Comparison of ENCODE assay signal across 9 mouse cellular contexts in genomic region chr10:59957171-59958149, GRCm38 (mm10). TPM values are rescaled to one million over a fixed set of nuclear protein-coding genes. Genes with fewer than 3 reads are reported as not detected.
DNase-seq lines count a peak whose midpoint lies in the region; ATAC-seq and TF ChIP-seq lines count a peak whose summit lies in the region.
"Had no signal": no experiment of that assay in that cellular context is flagged by ENCODE, and none has a peak within 500 bp of the region (broad histone marks: within the 10 kb centered on the region; RNA-seq: fewer than 3 reads in every experiment).

No protein-coding gene starts in this region.

- no peak for TF ChIP-seq CTCF in heart, postnatal 0 days (IDR thresholded peaks at IDR 0.05; ENCODE audit: low read depth)

- H3K4me3 ChIP-seq in embryonic facial prominence, embryonic 13.5 days, result no peak overlapping the region; the same call in 1 of the 2 replicates
- no peak overlapping the region for H3K4me3 ChIP-seq in heart, postnatal 0 days (ENCODE audit: low read depth, low read length)
- no peak overlapping the region for H3K4me3 ChIP-seq in stomach, embryonic 15.5 days (replicated peaks)

- peak overlapping the region; percentile 47 for H3K4me2 ChIP-seq in embryonic facial prominence, embryonic 13.5 days
- peak overlapping the region; percentile 30 for H3K4me2 ChIP-seq in heart, postnatal 0 days (ENCODE audit: low read depth, low read length)
- no peak overlapping the region for H3K4me2 ChIP-seq in stomach, embryonic 15.5 days

- H3K4me1 ChIP-seq in embryonic facial prominence, embryonic 13.5 days, result peaks cover 39% of the 10 kb centered on the region
- peaks cover 17% of the 10 kb centered on the region; the same call in 1 of the 2 replicates for H3K4me1 ChIP-seq in heart, postnatal 0 days (ENCODE audit: control insufficient read depth, insufficient read depth)
- H3K4me1 ChIP-seq in stomach, embryonic 15.5 days, result peaks cover 20% of the 10 kb centered on the region; the same call in 1 of the 2 replicates

- peak; percentile 42 to 60 for DNase-seq in left cerebral cortex, adult 18-20 months (ENCODE audit: low spot score in 2 of 2)
- no peak for DNase-seq in left cerebral cortex, adult 8-10 months (ENCODE audit: low spot score in 2 of 2)
- DNase-seq in heart, postnatal 0 days (ENCODE audit: low spot score), result no peak
- DNase-seq in left cerebral cortex, postnatal 14 days (ENCODE audit: low spot score in 2 of 2), result peak; percentile 52 to 77
- no peak for DNase-seq in ovary, postnatal 14 days (ENCODE audit: low spot score)
- no peak for DNase-seq in spleen, postnatal 10 days (ENCODE audit: low spot score in 2 of 2)

- H3K27ac ChIP-seq in embryonic facial prominence, embryonic 13.5 days, result peak overlapping the region; percentile 79
- peak overlapping the region; percentile 46; the same call in 1 of the 2 replicates for H3K27ac ChIP-seq in heart, postnatal 0 days (ENCODE audit: low read depth)
- no peak overlapping the region for H3K27ac ChIP-seq in stomach, embryonic 15.5 days

- intact Hi-C loops in left cerebral cortex, postnatal 14 days (cut with DNase I), result no loop called here

- ATAC-seq in embryonic facial prominence, embryonic 13.5 days (ENCODE audit: insufficient number of reproducible peaks, insufficient read depth, low FRiP score, low TSS enrichment, low read depth), result no peak
- ATAC-seq in heart, postnatal 0 days (ENCODE audit: insufficient read depth, low read depth), result no peak
- peak; percentile 34; the same call in 1 of the 2 replicates for ATAC-seq in stomach, embryonic 15.5 days (ENCODE audit: insufficient read depth, low FRiP score, low read depth)
- ATAC-seq: Patski had no signal

- H3K9ac ChIP-seq in embryonic facial prominence, embryonic 13.5 days, result peak overlapping the region; percentile 51
- 0 out of 2 replicates have a peak overlapping the region, but pooled peaks have one; percentile 30 for H3K9ac ChIP-seq in heart, postnatal 0 days (replicated peaks; ENCODE audit: low read depth, low read length)
- no peak overlapping the region for H3K9ac ChIP-seq in stomach, embryonic 15.5 days

- TF ChIP-seq EP300 in heart, postnatal 0 days (IDR thresholded peaks at IDR 0.05; ENCODE audit: low read depth), result no peak

- no peaks in the 10 kb centered on the region for H3K27me3 ChIP-seq in embryonic facial prominence, embryonic 13.5 days
- no peaks in the 10 kb centered on the region for H3K27me3 ChIP-seq in heart, postnatal 0 days (ENCODE audit: control insufficient read depth, insufficient read depth, low read length)
- H3K27me3 ChIP-seq in stomach, embryonic 15.5 days (replicated peaks), result no peaks in the 10 kb centered on the region
- H3K27me3 ChIP-seq: Patski had no signal

- H3K9me3 ChIP-seq in embryonic facial prominence, embryonic 13.5 days, result no peaks in the 10 kb centered on the region
- no peaks in the 10 kb centered on the region for H3K9me3 ChIP-seq in heart, postnatal 0 days (replicated peaks; ENCODE audit: control insufficient read depth, low read length)
- no peaks in the 10 kb centered on the region for H3K9me3 ChIP-seq in stomach, embryonic 15.5 days

- WGBS in embryonic facial prominence, embryonic 13.5 days, result 19% methylated on average over 25 of the region's 25 CpGs
- 33% methylated on average over 25 of the region's 25 CpGs for WGBS in heart, postnatal 0 days
- 29% methylated on average over 25 of the region's 25 CpGs for WGBS in stomach, embryonic 15.5 days

- H3K36me3 ChIP-seq in embryonic facial prominence, embryonic 13.5 days, result no peaks in the 10 kb centered on the region
- no peaks in the 10 kb centered on the region for H3K36me3 ChIP-seq in heart, postnatal 0 days (replicated peaks; ENCODE audit: control insufficient read depth, insufficient read depth, low read length)
- no peaks in the 10 kb centered on the region for H3K36me3 ChIP-seq in stomach, embryonic 15.5 days

RNA-seq across cellular contexts. Expression of gene Ddit4, which starts 5.8 kb away (rescaled TPM):
- 10 to 100 TPM; 35.8 to 41.3 TPM for total RNA-seq in left cerebral cortex, adult 18-20 months (2021)
- 10 to 100 TPM; 35.6 to 58.9 (median 44.0) TPM for total RNA-seq in left cerebral cortex, adult 8-10 months (2022)
- polyA plus RNA-seq in embryonic facial prominence, embryonic 13.5 days (2015; fragmentation: Nextera tagmentation; extraction: Ambion mirVana), result 86.5 and 93.1 TPM in 2 replicates
- total RNA-seq in heart, postnatal 0 days (2014; rRNA removed; ENCODE audit: low replicate concordance), result 30.3 and 35.6 TPM in 2 replicates
- 17.0 and 17.4 TPM in 2 replicates for polyA plus RNA-seq in heart, postnatal 0 days (2015; fragmentation: Nextera tagmentation; extraction: Ambion mirVana)
- total RNA-seq in left cerebral cortex, postnatal 14 days (2021), result 10 to 100 TPM; 52.5 to 76.3 TPM
- polyA plus RNA-seq in stomach, embryonic 15.5 days (2015; fragmentation: Nextera tagmentation; extraction: Ambion mirVana), result 45.6 and 45.8 TPM in 2 replicates

RNA-seq across cellular contexts. Expression of gene Ascc1, which starts 45.1 kb away (rescaled TPM):
- total RNA-seq in left cerebral cortex, adult 18-20 months (2021), result 10 to 100 TPM; 14.1 to 14.8 TPM
- total RNA-seq in left cerebral cortex, adult 8-10 months (2022), result 10 to 100 TPM; 16.5 to 20.1 (median 17.6) TPM
- polyA plus RNA-seq in embryonic facial prominence, embryonic 13.5 days (2015; fragmentation: Nextera tagmentation; extraction: Ambion mirVana), result 48.3 and 50.3 TPM in 2 replicates
- total RNA-seq in heart, postnatal 0 days (2014; rRNA removed; ENCODE audit: low replicate concordance), result 14.0 and 15.7 TPM in 2 replicates
- polyA plus RNA-seq in heart, postnatal 0 days (2015; fragmentation: Nextera tagmentation; extraction: Ambion mirVana), result 34.6 and 35.8 TPM in 2 replicates
- 10 to 100 TPM; 18.1 to 19.4 TPM for total RNA-seq in left cerebral cortex, postnatal 14 days (2021)
- polyA plus RNA-seq in stomach, embryonic 15.5 days (2015; fragmentation: Nextera tagmentation; extraction: Ambion mirVana), result 42.4 and 47.0 TPM in 2 replicates

RNA-seq across cellular contexts. Expression of gene Anapc16, which starts 45.5 kb away (rescaled TPM):
- total RNA-seq in left cerebral cortex, adult 18-20 months (2021), result 10 to 100 TPM; 60.4 to 60.9 TPM
- 10 to 100 TPM; 58.0 to 60.8 (median 60.2) TPM for total RNA-seq in left cerebral cortex, adult 8-10 months (2022)
- 116 and 128 TPM in 2 replicates for polyA plus RNA-seq in embryonic facial prominence, embryonic 13.5 days (2015; fragmentation: Nextera tagmentation; extraction: Ambion mirVana)
- total RNA-seq in heart, postnatal 0 days (2014; rRNA removed; ENCODE audit: low replicate concordance), result 29.7 and 85.4 TPM in 2 replicates
- 104 and 108 TPM in 2 replicates for polyA plus RNA-seq in heart, postnatal 0 days (2015; fragmentation: Nextera tagmentation; extraction: Ambion mirVana)
- total RNA-seq in left cerebral cortex, postnatal 14 days (2021), result 10 to 100 TPM; 60.8 to 67.3 TPM
- polyA plus RNA-seq in stomach, embryonic 15.5 days (2015; fragmentation: Nextera tagmentation; extraction: Ambion mirVana), result 98.8 and 107 TPM in 2 replicates

Comparison
In these comparisons a context has a peak if more than half of its experiments do, and no peak if none do; other contexts are left out.
1. DNase-seq: peak in left cerebral cortex, adult 18-20 months (2 of 2) and left cerebral cortex, postnatal 14 days (2 of 2); none in left cerebral cortex, adult 8-10 months (0 of 2), heart, postnatal 0 days (single experiment), ovary, postnatal 14 days (single experiment) and spleen, postnatal 10 days (0 of 2).